Mouse (Mus musculus): ENCODE measurements around the gene Ubr2.

Ubr2 gene

DNA sequence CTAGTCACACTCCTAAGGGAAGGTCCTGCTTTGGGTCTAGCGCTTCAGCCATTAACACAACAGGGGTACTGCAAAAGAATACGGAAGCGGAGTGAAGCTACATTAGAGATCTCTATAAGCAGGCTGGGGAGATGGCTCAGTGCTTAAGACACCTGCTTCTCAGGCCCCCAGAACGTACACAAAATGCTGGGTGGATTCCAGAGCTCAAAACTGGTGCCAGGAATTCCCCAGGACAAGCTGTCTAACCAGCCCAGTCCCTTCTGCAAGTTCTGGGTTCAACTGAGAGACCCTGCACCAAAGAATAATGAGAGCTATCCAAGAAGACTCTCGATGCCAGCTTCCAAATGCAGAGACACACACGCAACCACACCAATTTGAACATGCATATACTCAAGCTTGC, 128.6 kb downstream of the Ubr2 start:
- DNase-seq (ENCODE audit: low spot score) = no peak

DNA sequence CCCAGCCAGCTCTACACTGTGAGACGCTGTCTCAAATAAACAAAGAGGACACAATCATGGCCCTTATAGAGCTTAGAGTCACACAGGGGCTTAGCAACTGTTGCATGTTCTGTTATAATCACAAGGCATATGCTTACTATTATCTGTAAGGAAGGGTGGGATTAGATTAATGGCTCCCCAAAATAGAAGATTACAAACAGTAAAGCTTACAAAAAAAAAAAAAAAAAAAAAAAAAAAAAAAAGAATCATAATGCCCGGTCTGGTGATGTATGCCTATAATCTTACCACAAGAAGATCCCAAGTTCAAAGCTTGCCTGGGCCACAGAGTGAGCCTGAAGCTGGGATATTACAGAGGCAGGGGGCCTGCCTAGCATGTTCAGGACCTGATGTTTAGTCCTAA, 130.0 kb downstream of the Ubr2 start:
- DNase-seq (ENCODE audit: low spot score) = no peak

DNA sequence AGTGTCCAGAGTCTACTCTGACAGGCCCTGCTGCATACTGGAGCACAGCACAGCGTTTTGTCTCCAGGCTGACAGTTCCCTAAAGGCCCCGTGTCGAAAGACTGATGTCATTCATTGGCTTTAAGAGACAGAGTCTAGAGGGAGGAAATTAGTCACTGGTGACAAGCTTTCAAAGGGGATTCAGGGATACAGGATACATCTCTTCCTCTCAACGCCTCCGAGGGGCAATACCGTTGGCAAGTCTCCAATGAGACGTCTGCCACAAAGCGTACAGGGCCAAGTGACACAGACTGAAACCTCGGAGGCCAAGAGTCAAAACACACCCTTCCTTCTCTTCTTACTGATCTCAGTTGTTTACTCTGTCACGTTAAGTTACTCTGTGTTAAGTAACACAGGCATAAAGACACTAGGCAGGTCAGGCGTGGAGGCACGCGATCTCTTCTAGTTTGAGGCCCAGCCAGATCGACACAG, 130.5 kb downstream of the Ubr2 start:
- DNase-seq (ENCODE audit: low spot score) = peak; percentile 77
